Mouse (Mus musculus) stomach, postnatal 0 days (tissue): ENCODE measurements around the gene Usp30.

Experiments used
- CTCF ChIP-seq: IDR thresholded peaks from 2 replicates; pipeline ENCODE4 v1.5.1; 2016; ENCODE audit warnings: antibody characterized with exemption, low read depth, mild to moderate bottlenecking, moderate library complexity
- EP300 ChIP-seq: optimal IDR thresholded peaks from 2 replicates; pipeline ENCODE3; 2016; ENCODE audit warnings: antibody characterized with exemption

DNA sequence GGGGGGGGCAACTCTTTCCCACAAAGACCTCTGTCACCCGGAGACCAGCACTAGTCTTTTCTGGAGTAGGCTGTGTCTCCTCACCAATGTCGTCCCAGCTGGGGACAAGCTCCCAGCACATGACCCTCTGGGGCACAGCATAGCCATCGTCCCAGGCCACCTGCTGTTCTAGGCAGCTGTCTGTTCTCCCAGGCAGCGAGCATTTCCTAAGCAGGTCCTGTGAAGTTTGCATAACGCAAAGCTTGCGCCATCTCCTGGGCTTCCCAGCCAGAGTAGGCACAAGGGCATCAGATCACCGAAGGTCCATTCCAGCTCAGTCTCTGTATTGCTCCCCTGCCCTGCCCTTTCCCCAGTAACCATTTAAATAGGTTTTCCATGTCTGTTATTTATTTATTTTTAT is 92.0 kb downstream of the Usp30 start:
- TF ChIP-seq CTCF: no peak
- no peak for TF ChIP-seq EP300
